Mouse (Mus musculus): ENCODE measurements around the gene Jak1. TPM values are rescaled to one million over a fixed set of nuclear protein-coding genes. Genes with fewer than 3 reads are reported as not detected.

Jak1 gene
- polyA plus RNA-seq, 1 experiment from 2014 or later, result 85.0 TPM

GRCm38 (mm10) chr4:101207492-101207891 lies 57.6 kb downstream of the Jak1 start:
- Histone ChIP-seq H3K4me2 (no peak overlapping the region), H3K4me1 (ENCODE audit: insufficient read depth) (no peaks in the 10 kb centered on the region; the same call in 1 of the 2 replicates), H3K4me3 (ENCODE audit: low read depth, low read length) (no peak overlapping the region), H3K27ac (ENCODE audit: low read depth) (no peak overlapping the region), H3K36me3 (ENCODE audit: insufficient read depth) (no peaks in the 10 kb centered on the region), H3K9ac (no peak overlapping the region), H3K27me3 (ENCODE audit: insufficient read depth, low read length) (no peaks in the 10 kb centered on the region), H3K9me3 (ENCODE audit: low read depth, low read length) (no peaks in the 10 kb centered on the region)
- WGBS, result 54% methylated on average over 2 of the region's 2 CpGs
- no peak for DNase-seq
- no peak for TF ChIP-seq CTCF (IDR thresholded peaks at IDR 0.05; ENCODE audit: low read depth)
- ATAC-seq (ENCODE audit: insufficient read depth), result no peak

- no peaks in the 10 kb centered on the region for H3K27me3 ChIP-seq (ENCODE audit: insufficient read depth, low read length)
- H3K4me3 ChIP-seq (ENCODE audit: low read depth, low read length), result no peak overlapping the region
- ATAC-seq (ENCODE audit: insufficient read depth) (no peak), DNase-seq (no peak)
- no peak for TF ChIP-seq CTCF (IDR thresholded peaks at IDR 0.05; ENCODE audit: low read depth)
- no peaks in the 10 kb centered on the region for H3K36me3 ChIP-seq (ENCODE audit: insufficient read depth)
- H3K4me2 ChIP-seq, result no peak overlapping the region
- 58% methylated on average over 1 of the region's 1 CpGs for WGBS
- no peaks in the 10 kb centered on the region for H3K9me3 ChIP-seq (ENCODE audit: low read depth, low read length)
- no peak overlapping the region for H3K27ac ChIP-seq (ENCODE audit: low read depth)
- H3K4me1 ChIP-seq (ENCODE audit: insufficient read depth), result no peaks in the 10 kb centered on the region; the same call in 1 of the 2 replicates
- H3K9ac ChIP-seq, result no peak overlapping the region
Observed at GRCm38 (mm10) chr4:101203518-101203917, 61.6 kb downstream of the Jak1 start.

DNA sequence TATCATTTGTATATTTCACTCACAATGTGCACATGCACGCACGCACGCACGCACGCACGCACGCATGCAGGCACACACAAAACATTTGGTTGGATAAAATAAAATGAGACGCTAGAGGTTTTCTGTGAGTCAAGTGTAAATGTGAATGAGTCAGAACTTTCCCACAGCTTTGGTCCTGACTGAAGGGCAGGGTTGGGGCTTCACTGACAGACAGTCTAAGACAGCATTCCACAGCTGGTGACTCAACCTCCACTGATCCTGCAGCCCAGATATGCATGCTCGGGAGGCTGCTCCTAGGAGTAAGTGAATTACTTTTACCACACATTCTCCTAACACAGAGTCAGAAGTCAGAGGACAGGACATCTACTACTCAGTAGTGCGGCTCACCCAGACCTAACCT lies 62.5 kb downstream of the Jak1 start:
- Histone ChIP-seq H3K27ac (ENCODE audit: low read depth) (no peak overlapping the region), H3K4me1 (ENCODE audit: insufficient read depth) (peaks cover 1% of the 10 kb centered on the region), H3K36me3 (ENCODE audit: insufficient read depth) (no peaks in the 10 kb centered on the region), H3K9me3 (ENCODE audit: low read depth, low read length) (no peaks in the 10 kb centered on the region), H3K4me3 (ENCODE audit: low read depth, low read length) (no peak overlapping the region), H3K27me3 (ENCODE audit: insufficient read depth, low read length) (no peaks in the 10 kb centered on the region), H3K9ac (no peak overlapping the region), H3K4me2 (no peak overlapping the region)
- TF ChIP-seq CTCF (IDR thresholded peaks at IDR 0.05; ENCODE audit: low read depth), result no peak
- ATAC-seq (ENCODE audit: insufficient read depth), result no peak
- DNase-seq, result no peak
- WGBS, result 82% methylated on average over 10 of the region's 10 CpGs

- no peaks in the 10 kb centered on the region for H3K36me3 ChIP-seq (ENCODE audit: insufficient read depth)
- no peak overlapping the region for H3K4me2 ChIP-seq
- no peaks in the 10 kb centered on the region for H3K9me3 ChIP-seq (ENCODE audit: low read depth, low read length)
- DNase-seq (no peak), ATAC-seq (ENCODE audit: insufficient read depth) (no peak)
- H3K4me3 ChIP-seq (ENCODE audit: low read depth, low read length), result no peak overlapping the region
- no peak for TF ChIP-seq CTCF (IDR thresholded peaks at IDR 0.05; ENCODE audit: low read depth)
- 86% methylated on average over 8 of the region's 8 CpGs for WGBS
- H3K27ac ChIP-seq (ENCODE audit: low read depth), result no peak overlapping the region
- no peak overlapping the region for H3K9ac ChIP-seq
- H3K4me1 ChIP-seq (ENCODE audit: insufficient read depth), result peaks cover 3% of the 10 kb centered on the region
- no peaks in the 10 kb centered on the region for H3K27me3 ChIP-seq (ENCODE audit: insufficient read depth, low read length)
Observed at GRCm38 (mm10) chr4:101199433-101200081, 65.5 kb downstream of the Jak1 start.

- DNase-seq (peak; percentile 27), ATAC-seq (ENCODE audit: insufficient read depth) (no peak)
- H3K9ac ChIP-seq, result no peak overlapping the region
- H3K4me1 ChIP-seq (ENCODE audit: insufficient read depth), result peaks cover 3% of the 10 kb centered on the region
- H3K4me3 ChIP-seq (ENCODE audit: low read depth, low read length), result no peak overlapping the region
- WGBS, result 36% methylated on average over 2 of the region's 2 CpGs
- H3K9me3 ChIP-seq (ENCODE audit: low read depth, low read length), result no peaks in the 10 kb centered on the region
- no peaks in the 10 kb centered on the region for H3K27me3 ChIP-seq (ENCODE audit: insufficient read depth, low read length)
- TF ChIP-seq CTCF (IDR thresholded peaks at IDR 0.05; ENCODE audit: low read depth), result 0 out of 2 replicates have a peak, but pooled peaks have one; percentile 7
- no peaks in the 10 kb centered on the region for H3K36me3 ChIP-seq (ENCODE audit: insufficient read depth)
- no peak overlapping the region for H3K4me2 ChIP-seq
- H3K27ac ChIP-seq (ENCODE audit: low read depth), result no peak overlapping the region
Observed at GRCm38 (mm10) chr4:101198333-101198732, 66.7 kb downstream of the Jak1 start.

DNA sequence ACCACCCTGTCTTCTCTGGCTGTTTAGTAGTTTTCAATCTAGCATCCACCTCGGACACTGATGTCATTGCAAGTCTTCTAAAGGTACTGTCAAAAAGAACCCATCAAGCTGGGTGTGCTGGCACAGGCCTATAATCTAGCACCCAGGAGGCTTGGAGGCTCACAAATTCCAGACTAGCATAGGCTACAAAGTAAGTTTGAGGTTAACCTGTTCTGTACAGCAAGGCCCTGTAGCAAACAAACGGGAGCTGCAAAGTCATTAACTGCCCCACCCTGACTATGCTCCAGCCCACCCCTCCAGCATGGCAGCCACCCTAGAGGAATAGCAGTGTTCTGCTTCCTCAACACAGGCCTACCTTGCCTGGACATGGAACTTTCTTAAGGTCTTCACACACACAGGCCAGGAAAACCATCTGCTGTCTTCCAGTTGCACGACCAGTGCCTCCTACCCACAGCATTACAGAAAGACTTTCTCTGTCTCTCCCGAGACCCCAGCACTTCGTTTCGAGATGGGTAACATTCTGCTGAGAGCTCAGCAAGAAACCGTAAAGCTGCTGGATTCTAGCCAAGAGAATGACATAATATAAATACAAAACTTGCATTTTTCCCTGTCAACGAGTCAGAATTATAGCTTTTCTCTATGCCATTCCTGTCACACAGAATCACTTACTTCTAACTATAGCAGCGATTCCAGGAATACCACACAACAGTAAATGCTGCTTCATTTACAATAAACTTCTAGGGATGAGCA lies 67.5 kb downstream of the Jak1 start:
- 35% methylated on average over 9 of the region's 9 CpGs for WGBS
- no peak for ATAC-seq (ENCODE audit: insufficient read depth)

DNA sequence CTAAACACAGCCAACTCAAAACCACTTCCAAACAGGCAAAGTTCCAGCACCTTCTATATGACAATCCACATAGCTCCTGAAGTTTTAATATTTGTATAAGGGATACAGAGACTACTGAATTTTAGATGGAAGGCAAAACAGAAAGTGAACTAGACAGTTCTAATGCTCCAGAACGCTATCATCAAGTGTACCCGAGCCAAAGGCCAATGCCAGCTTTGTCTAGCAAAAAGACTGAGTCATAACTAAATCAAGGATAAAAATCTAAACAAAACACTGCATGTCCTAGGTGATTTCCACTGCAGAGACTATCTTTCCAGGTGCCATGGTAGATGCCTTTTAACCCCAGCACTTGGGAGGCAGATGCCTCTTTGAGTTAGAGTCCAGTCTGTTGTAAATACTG lies 68.7 kb downstream of the Jak1 start:
- 72% methylated on average over 2 of the region's 2 CpGs for WGBS
- H3K27me3 ChIP-seq (ENCODE audit: insufficient read depth, low read length), result no peaks in the 10 kb centered on the region
- H3K4me2 ChIP-seq, result no peak overlapping the region
- TF ChIP-seq CTCF (IDR thresholded peaks at IDR 0.05; ENCODE audit: low read depth), result no peak
- H3K4me1 ChIP-seq (ENCODE audit: insufficient read depth), result peaks cover 3% of the 10 kb centered on the region
- no peak for DNase-seq
- H3K27ac ChIP-seq (ENCODE audit: low read depth), result no peak overlapping the region
- H3K4me3 ChIP-seq (ENCODE audit: low read depth, low read length), result no peak overlapping the region
- peaks cover 1% of the 10 kb centered on the region; the same call in 1 of the 2 replicates for H3K36me3 ChIP-seq (ENCODE audit: insufficient read depth)
- no peak for ATAC-seq (ENCODE audit: insufficient read depth)
- no peaks in the 10 kb centered on the region for H3K9me3 ChIP-seq (ENCODE audit: low read depth, low read length)
- H3K9ac ChIP-seq, result no peak overlapping the region

More for the DNA sequence above, 67.5 kb downstream of the Jak1 start:
- Histone ChIP-seq H3K27me3 (ENCODE audit: insufficient read depth, low read length) (no peaks in the 10 kb centered on the region), H3K36me3 (ENCODE audit: insufficient read depth) (no peaks in the 10 kb centered on the region), H3K27ac (ENCODE audit: low read depth) (no peak overlapping the region), H3K4me1 (ENCODE audit: insufficient read depth) (peaks cover 3% of the 10 kb centered on the region), H3K9ac (no peak overlapping the region), H3K4me2 (no peak overlapping the region), H3K9me3 (ENCODE audit: low read depth, low read length) (no peaks in the 10 kb centered on the region), H3K4me3 (ENCODE audit: low read depth, low read length) (no peak overlapping the region)
- peak; percentile 67 for DNase-seq
- TF ChIP-seq CTCF (IDR thresholded peaks at IDR 0.05; ENCODE audit: low read depth), result no peak

Measured in lung, embryonic 14.5 days (tissue).